ENCODE assay signal across 30 mouse cellular contexts in the genomic region with DNA sequence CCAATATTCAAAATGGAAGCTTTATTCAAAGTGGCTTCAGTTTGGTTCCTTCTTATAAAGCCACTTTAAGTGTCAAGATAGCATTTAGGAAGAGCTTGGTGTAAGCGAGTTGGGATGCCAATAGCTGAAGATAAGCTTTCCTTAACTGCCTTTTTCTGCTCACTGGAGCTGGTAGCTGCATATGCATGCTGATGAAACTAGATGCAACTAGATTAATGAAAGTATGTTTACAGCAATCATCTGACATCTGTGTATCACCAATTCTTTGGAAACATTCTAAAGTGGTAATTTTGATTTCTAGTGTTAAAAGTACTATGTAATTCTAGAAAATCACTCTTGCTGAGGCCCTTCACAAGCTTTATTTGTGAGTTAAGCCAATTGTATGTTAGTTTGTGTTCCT.
"Had no signal": no experiment of that assay in that cellular context is flagged by ENCODE, and none has a peak within 500 bp of the region (broad histone marks: within the 10 kb centered on the region; RNA-seq: fewer than 3 reads in every experiment).

No protein-coding gene starts in this region.

- H3K4me1 ChIP-seq: limb, embryonic 10.5 days; limb, embryonic 12.5 days; limb, embryonic 13.5 days; limb, embryonic 15.5 days; liver, embryonic 12.5 days; liver, embryonic 13.5 days; liver, embryonic 15.5 days; lung, embryonic 15.5 days; midbrain, embryonic 10.5 days; midbrain, embryonic 12.5 days; midbrain, embryonic 13.5 days; midbrain, embryonic 15.5 days; neural tube, embryonic 12.5 days had no signal

- H3K9ac ChIP-seq: limb, embryonic 12.5 days; limb, embryonic 13.5 days; limb, embryonic 15.5 days; liver, embryonic 12.5 days; liver, embryonic 13.5 days; liver, embryonic 14.5 days; liver, embryonic 15.5 days; liver, postnatal 0 days; lung, embryonic 14.5 days; lung, embryonic 15.5 days; midbrain, embryonic 12.5 days; midbrain, embryonic 13.5 days; midbrain, embryonic 15.5 days; neural tube, embryonic 12.5 days had no signal

- H3K4me3 ChIP-seq: left cerebral cortex, adult 2 months; limb, embryonic 10.5 days; limb, embryonic 12.5 days; limb, embryonic 13.5 days; limb, embryonic 15.5 days; liver, embryonic 12.5 days; liver, embryonic 13.5 days; liver, embryonic 15.5 days; lung, embryonic 15.5 days; megakaryocyte, embryonic 14.5 days; midbrain, embryonic 10.5 days; midbrain, embryonic 12.5 days; midbrain, embryonic 13.5 days; midbrain, embryonic 15.5 days; neural tube, embryonic 12.5 days had no signal

- H3K4me2 ChIP-seq: limb, embryonic 12.5 days; limb, embryonic 13.5 days; limb, embryonic 15.5 days; liver, embryonic 11.5 days; liver, embryonic 12.5 days; liver, embryonic 13.5 days; liver, embryonic 15.5 days; lung, embryonic 14.5 days; lung, embryonic 15.5 days; midbrain, embryonic 11.5 days; midbrain, embryonic 12.5 days; midbrain, embryonic 13.5 days; midbrain, embryonic 15.5 days; neural tube, embryonic 12.5 days had no signal

- H3K27me3 ChIP-seq: limb, embryonic 12.5 days; limb, embryonic 13.5 days; limb, embryonic 15.5 days; liver, embryonic 12.5 days; liver, embryonic 13.5 days; liver, embryonic 15.5 days; lung, embryonic 15.5 days; megakaryocyte, embryonic 14.5 days; midbrain, embryonic 12.5 days; midbrain, embryonic 13.5 days; midbrain, embryonic 15.5 days; neural tube, embryonic 12.5 days had no signal

- H3K9me3 ChIP-seq: limb, embryonic 10.5 days; limb, embryonic 12.5 days; limb, embryonic 13.5 days; limb, embryonic 15.5 days; liver, embryonic 12.5 days; liver, embryonic 13.5 days; liver, embryonic 15.5 days; lung, embryonic 15.5 days; midbrain, embryonic 10.5 days; midbrain, embryonic 12.5 days; midbrain, embryonic 13.5 days; midbrain, embryonic 15.5 days; neural tube, embryonic 12.5 days had no signal

- DNase-seq: left cerebral cortex, postnatal 4 days; liver; liver, embryonic 13.5 days; liver, postnatal 0 days; lung, adult 18-20 months; lung, adult 2 months; lung, embryonic 14.5 days; lung, postnatal 10 days; lung, postnatal 14 days; lung, postnatal 36 days; lung, postnatal 4 days; midbrain, embryonic 14.5 days had no signal

- H3K27ac ChIP-seq: left cerebral cortex, adult 2 months; limb, embryonic 10.5 days; limb, embryonic 12.5 days; limb, embryonic 13.5 days; limb, embryonic 15.5 days; liver, embryonic 12.5 days; liver, embryonic 13.5 days; liver, embryonic 14.5 days; liver, embryonic 15.5 days; lung, embryonic 15.5 days; macrophage; midbrain, embryonic 10.5 days; midbrain, embryonic 12.5 days; midbrain, embryonic 13.5 days; midbrain, embryonic 15.5 days; neural tube, embryonic 12.5 days had no signal

- H3K36me3 ChIP-seq: limb, embryonic 10.5 days; limb, embryonic 12.5 days; limb, embryonic 13.5 days; limb, embryonic 15.5 days; liver, embryonic 12.5 days; liver, embryonic 13.5 days; liver, embryonic 15.5 days; lung, embryonic 15.5 days; midbrain, embryonic 10.5 days; midbrain, embryonic 12.5 days; midbrain, embryonic 13.5 days; midbrain, embryonic 15.5 days; neural tube, embryonic 12.5 days had no signal
